Mouse (Mus musculus): ENCODE data around the gene B4gat1.
A peak's percentile ranks its signal among the peaks of the same experiment; 100 is the strongest.

Gene B4gat1

GRCm38 (mm10) chr19:5060365-5061330 lies 22.0 kb downstream of the B4gat1 start:
- DNase-seq = peak; percentile 91

- no peak for DNase-seq
These were observed 23.4 kb downstream of the B4gat1 start for GRCm38 (mm10) chr19:5062041-5062440.

GRCm38 (mm10) chr19:5062446-5062845 lies 23.8 kb downstream of the B4gat1 start:
- DNase-seq = peak; percentile 50

GRCm38 (mm10) chr19:5065104-5065503 lies 26.5 kb downstream of the B4gat1 start:
- peak; percentile 50 for DNase-seq

- peak; percentile 49 for DNase-seq
These were observed 28.6 kb downstream of the B4gat1 start for GRCm38 (mm10) chr19:5067040-5067799.

- peak; percentile 88 for DNase-seq
These were observed 29.4 kb downstream of the B4gat1 start, which contains the start of gene Cd248 for GRCm38 (mm10) chr19:5067867-5068569. Cd248 (plus strand) TSS chr19:5068078.

- DNase-seq = no peak
These were observed 30.1 kb downstream of the B4gat1 start for GRCm38 (mm10) chr19:5068570-5069234.

- no peak for DNase-seq
These were observed 30.9 kb downstream of the B4gat1 start for GRCm38 (mm10) chr19:5069486-5069885.

GRCm38 (mm10) chr19:5069978-5070377 lies 31.4 kb downstream of the B4gat1 start:
- DNase-seq = no peak

GRCm38 (mm10) chr19:5071077-5071476 lies 32.5 kb downstream of the B4gat1 start:
- DNase-seq = no peak

GRCm38 (mm10) chr19:5071545-5072369 lies 33.1 kb downstream of the B4gat1 start:
- DNase-seq = peak; percentile 93

GRCm38 (mm10) chr19:5072389-5073019 lies 33.9 kb downstream of the B4gat1 start:
- DNase-seq = peak; percentile 67

- DNase-seq = peak; percentile 72
These were observed 34.4 kb downstream of the B4gat1 start for GRCm38 (mm10) chr19:5073028-5073427.

- no peak for DNase-seq
These were observed 34.9 kb downstream of the B4gat1 start for GRCm38 (mm10) chr19:5073518-5073917.

GRCm38 (mm10) chr19:5079279-5079678 lies 40.7 kb downstream of the B4gat1 start:
- DNase-seq = no peak

GRCm38 (mm10) chr19:5082005-5082404 lies 43.4 kb downstream of the B4gat1 start:
- DNase-seq = no peak

- DNase-seq = no peak
These were observed 44.0 kb downstream of the B4gat1 start for GRCm38 (mm10) chr19:5082596-5082995.

GRCm38 (mm10) chr19:5083961-5084833 lies 45.6 kb downstream of the B4gat1 start:
- no peak for DNase-seq

GRCm38 (mm10) chr19:5084834-5085144 lies 46.2 kb downstream of the B4gat1 start:
- DNase-seq = no peak

Data from lung, postnatal 10 days (tissue).